Mouse (Mus musculus): ENCODE measurements around the gene Cdc42ep3. TPM values are rescaled to one million over a fixed set of nuclear protein-coding genes. Genes with fewer than 3 reads are reported as not detected.

Cdc42ep3 gene
- polyA plus RNA-seq, 1 experiment from 2014 or later, result 42.6 TPM

- ATAC-seq (ENCODE audit: low read depth), result peak; percentile 51
- no peaks in the 10 kb centered on the region for H3K9me3 ChIP-seq
- H3K36me3 ChIP-seq, result no peaks in the 10 kb centered on the region
- H3K27me3 ChIP-seq, result peaks cover 21% of the 10 kb centered on the region; the same call in 1 of the 2 replicates
- peak overlapping the region; percentile 91 for H3K9ac ChIP-seq
- peak overlapping the region; percentile 84 for H3K4me3 ChIP-seq
- 9% methylated on average over 24 of the region's 24 CpGs for WGBS
- peak overlapping the region; percentile 96 for H3K27ac ChIP-seq (replicated peaks)
- peak overlapping the region; percentile 86 for H3K4me2 ChIP-seq
- H3K4me1 ChIP-seq (replicated peaks), result peaks cover 34% of the 10 kb centered on the region
These were observed 1.2 kb upstream of the Cdc42ep3 start for GRCm38 (mm10) chr17:79356071-79356601.

GRCm38 (mm10) chr17:79355271-79355991 is 540 bp upstream of the Cdc42ep3 start:
- peak overlapping the region; percentile 86 for H3K4me2 ChIP-seq
- H3K27ac ChIP-seq (replicated peaks), result peak overlapping the region; percentile 96
- peak; percentile 84 for ATAC-seq (ENCODE audit: low read depth)
- no peaks in the 10 kb centered on the region for H3K9me3 ChIP-seq
- H3K4me3 ChIP-seq, result peak overlapping the region; percentile 84
- 0% methylated on average over 59 of the region's 59 CpGs for WGBS
- peaks cover 41% of the 10 kb centered on the region for H3K4me1 ChIP-seq (replicated peaks)
- H3K36me3 ChIP-seq, result no peaks in the 10 kb centered on the region
- H3K9ac ChIP-seq, result peak overlapping the region; percentile 91
- H3K27me3 ChIP-seq, result peaks cover 21% of the 10 kb centered on the region; the same call in 1 of the 2 replicates

- Histone ChIP-seq H3K27me3 (peaks cover 17% of the 10 kb centered on the region; the same call in 1 of the 2 replicates), H3K27ac (replicated peaks) (peak overlapping the region; percentile 96), H3K4me3 (peak overlapping the region; percentile 84), H3K36me3 (0 out of 2 replicates have a peak, but pooled peaks cover 11% of the 10 kb centered on the region), H3K4me1 (replicated peaks) (peaks cover 53% of the 10 kb centered on the region), H3K9ac (peak overlapping the region; percentile 91), H3K4me2 (peak overlapping the region; percentile 86), H3K9me3 (no peaks in the 10 kb centered on the region)
- ATAC-seq (ENCODE audit: low read depth), result no peak
- WGBS, result 2% methylated on average over 6 of the region's 6 CpGs
These were observed 782 bp downstream of the Cdc42ep3 start for GRCm38 (mm10) chr17:79354174-79354443.

GRCm38 (mm10) chr17:79353446-79354173 is 1.3 kb downstream of the Cdc42ep3 start:
- no peaks in the 10 kb centered on the region for H3K9me3 ChIP-seq
- peak overlapping the region; percentile 86 for H3K4me2 ChIP-seq
- H3K4me1 ChIP-seq (replicated peaks), result peaks cover 54% of the 10 kb centered on the region
- ATAC-seq (ENCODE audit: low read depth), result no peak
- peak overlapping the region; percentile 84 for H3K4me3 ChIP-seq
- H3K27me3 ChIP-seq, result peaks cover 14% of the 10 kb centered on the region; the same call in 1 of the 2 replicates
- 2% methylated on average over 16 of the region's 16 CpGs for WGBS
- peak overlapping the region; percentile 96 for H3K27ac ChIP-seq (replicated peaks)
- peak overlapping the region; percentile 91 for H3K9ac ChIP-seq
- H3K36me3 ChIP-seq, result peaks cover 12% of the 10 kb centered on the region

- H3K36me3 ChIP-seq, result peaks cover 17% of the 10 kb centered on the region
- H3K9ac ChIP-seq, result no peak overlapping the region
- H3K9me3 ChIP-seq, result no peaks in the 10 kb centered on the region
- H3K4me2 ChIP-seq, result peak overlapping the region; percentile 8; the same call in 1 of the 2 replicates
- no peak for ATAC-seq (ENCODE audit: low read depth)
- H3K4me3 ChIP-seq, result no peak overlapping the region
- WGBS, result 80% methylated on average over 11 of the region's 11 CpGs
- H3K27ac ChIP-seq (replicated peaks), result no peak overlapping the region
- peaks cover 55% of the 10 kb centered on the region for H3K4me1 ChIP-seq (replicated peaks)
- H3K27me3 ChIP-seq, result no peaks in the 10 kb centered on the region
These were observed 4.1 kb downstream of the Cdc42ep3 start for GRCm38 (mm10) chr17:79350751-79351191.

GRCm38 (mm10) chr17:79349371-79349770 is 5.5 kb downstream of the Cdc42ep3 start:
- WGBS, result 75% methylated on average over 4 of the region's 4 CpGs

GRCm38 (mm10) chr17:79347920-79348589 is 6.8 kb downstream of the Cdc42ep3 start:
- ATAC-seq (ENCODE audit: low read depth), result no peak
- Histone ChIP-seq H3K27me3 (no peaks in the 10 kb centered on the region), H3K4me3 (no peak overlapping the region), H3K36me3 (peaks cover 17% of the 10 kb centered on the region), H3K4me2 (no peak overlapping the region), H3K9me3 (no peaks in the 10 kb centered on the region), H3K4me1 (replicated peaks) (peaks cover 48% of the 10 kb centered on the region), H3K9ac (no peak overlapping the region), H3K27ac (replicated peaks) (no peak overlapping the region)
- 82% methylated on average over 7 of the region's 7 CpGs for WGBS

More at GRCm38 (mm10) chr17:79349371-79349770, 5.5 kb downstream of the Cdc42ep3 start:
- Histone ChIP-seq H3K9me3 (no peaks in the 10 kb centered on the region), H3K27ac (replicated peaks) (no peak overlapping the region), H3K4me3 (no peak overlapping the region), H3K4me2 (no peak overlapping the region), H3K36me3 (peaks cover 17% of the 10 kb centered on the region), H3K9ac (no peak overlapping the region), H3K4me1 (replicated peaks) (peaks cover 54% of the 10 kb centered on the region), H3K27me3 (no peaks in the 10 kb centered on the region)
- ATAC-seq (ENCODE audit: low read depth), result no peak

- no peak overlapping the region for H3K4me2 ChIP-seq
- no peak overlapping the region for H3K4me3 ChIP-seq
- no peak overlapping the region for H3K9ac ChIP-seq
- 88% methylated on average over 4 of the region's 4 CpGs for WGBS
- H3K4me1 ChIP-seq (replicated peaks), result peaks cover 48% of the 10 kb centered on the region
- ATAC-seq (ENCODE audit: low read depth), result no peak
- H3K9me3 ChIP-seq, result no peaks in the 10 kb centered on the region
- H3K27me3 ChIP-seq, result no peaks in the 10 kb centered on the region
- H3K27ac ChIP-seq (replicated peaks), result no peak overlapping the region
- peaks cover 17% of the 10 kb centered on the region for H3K36me3 ChIP-seq
These were observed 7.6 kb downstream of the Cdc42ep3 start for GRCm38 (mm10) chr17:79347291-79347690.

GRCm38 (mm10) chr17:79345001-79345709 is 9.7 kb downstream of the Cdc42ep3 start:
- Histone ChIP-seq H3K27me3 (no peaks in the 10 kb centered on the region), H3K9me3 (no peaks in the 10 kb centered on the region), H3K9ac (no peak overlapping the region), H3K4me1 (replicated peaks) (peaks cover 30% of the 10 kb centered on the region), H3K27ac (replicated peaks) (no peak overlapping the region), H3K36me3 (peaks cover 14% of the 10 kb centered on the region), H3K4me2 (no peak overlapping the region), H3K4me3 (no peak overlapping the region)
- no peak for ATAC-seq (ENCODE audit: low read depth)
- WGBS, result 92% methylated on average over 25 of the region's 25 CpGs

GRCm38 (mm10) chr17:79343334-79343946 is 11.5 kb downstream of the Cdc42ep3 start:
- 62% methylated on average over 5 of the region's 5 CpGs for WGBS
- H3K36me3 ChIP-seq, result peaks cover 6% of the 10 kb centered on the region
- H3K4me3 ChIP-seq, result no peak overlapping the region
- no peak overlapping the region for H3K27ac ChIP-seq (replicated peaks)
- no peaks in the 10 kb centered on the region for H3K27me3 ChIP-seq
- H3K9ac ChIP-seq, result no peak overlapping the region
- H3K4me1 ChIP-seq (replicated peaks), result peaks cover 18% of the 10 kb centered on the region
- no peak overlapping the region for H3K4me2 ChIP-seq
- no peak for ATAC-seq (ENCODE audit: low read depth)
- H3K9me3 ChIP-seq, result no peaks in the 10 kb centered on the region
